Mouse (Mus musculus): ENCODE results near the gene Pcnt.
A peak's percentile ranks its signal among the peaks of the same experiment; 100 is the strongest.

Pcnt gene

DNA sequence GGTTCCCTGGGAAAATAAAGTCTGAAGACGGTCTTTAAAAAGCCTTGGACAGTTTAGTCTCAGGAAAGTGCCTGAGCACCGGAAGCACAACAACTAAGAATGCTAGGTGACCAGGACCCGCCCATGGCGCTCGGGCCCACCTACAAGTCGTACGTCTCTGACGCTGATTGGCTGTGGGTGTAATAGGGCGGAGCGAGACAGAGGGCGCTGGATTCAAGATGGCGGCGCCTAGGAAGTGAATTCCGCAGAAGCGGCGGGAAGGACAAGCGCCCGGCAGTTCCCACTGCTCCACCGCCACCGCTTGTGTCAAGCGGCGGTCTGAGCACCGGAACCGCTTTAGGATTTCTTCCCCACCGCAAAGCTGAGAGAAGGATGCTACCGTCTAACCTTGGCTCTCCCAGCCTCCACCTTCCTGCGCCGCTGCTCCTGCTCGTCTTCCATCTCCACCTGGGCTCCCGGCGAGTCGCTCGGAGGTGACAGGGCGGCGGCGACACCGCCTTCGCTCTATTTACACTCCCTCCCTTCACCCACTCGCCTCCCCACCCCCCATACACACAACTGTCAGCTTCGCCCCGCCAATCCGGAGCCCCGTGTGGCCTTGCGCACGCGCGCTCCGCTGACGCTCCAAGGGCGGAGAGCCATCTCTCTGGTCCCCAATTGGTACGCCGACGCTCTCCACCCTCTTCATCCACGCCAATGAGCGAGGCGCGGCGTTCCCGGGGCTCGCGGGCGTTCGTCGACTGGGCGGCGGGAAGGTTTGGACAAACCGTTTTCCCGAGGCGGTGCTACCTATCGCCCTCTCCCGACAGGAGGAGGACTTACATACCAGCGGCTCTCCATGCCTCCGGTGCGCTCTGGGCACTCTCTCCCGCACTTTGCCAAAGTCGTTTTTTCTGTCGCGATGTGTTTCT is at the start of gene Pcnt:
Gene Pcnt (minus strand): TSS at position 609 of the 911 bp plus-strand sequence.
- peak; percentile 99 for DNase-seq (ENCODE audit: inconsistent ontology term)

DNA sequence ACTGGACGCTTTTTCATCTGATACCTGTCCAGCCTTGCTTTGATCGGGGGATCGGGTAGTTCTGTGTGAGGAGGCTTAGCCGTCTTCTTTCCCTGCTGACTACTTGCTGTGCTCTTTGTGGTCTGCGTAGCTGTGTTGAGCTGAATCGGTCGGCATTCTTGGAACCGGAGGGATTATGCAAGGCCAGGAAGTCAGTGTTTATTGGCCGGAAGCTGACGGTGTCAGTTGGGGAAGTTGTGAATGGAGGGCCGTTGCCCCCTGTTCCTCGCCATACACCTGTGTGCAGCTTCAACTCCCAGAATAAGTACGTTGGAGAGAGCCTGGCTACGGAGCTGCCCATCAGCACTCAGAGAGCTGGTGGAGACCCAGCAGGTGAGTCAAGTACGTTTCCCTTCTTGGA is 46.6 kb upstream of the Pcnt start:
- DNase-seq (ENCODE audit: inconsistent ontology term): no peak

DNA sequence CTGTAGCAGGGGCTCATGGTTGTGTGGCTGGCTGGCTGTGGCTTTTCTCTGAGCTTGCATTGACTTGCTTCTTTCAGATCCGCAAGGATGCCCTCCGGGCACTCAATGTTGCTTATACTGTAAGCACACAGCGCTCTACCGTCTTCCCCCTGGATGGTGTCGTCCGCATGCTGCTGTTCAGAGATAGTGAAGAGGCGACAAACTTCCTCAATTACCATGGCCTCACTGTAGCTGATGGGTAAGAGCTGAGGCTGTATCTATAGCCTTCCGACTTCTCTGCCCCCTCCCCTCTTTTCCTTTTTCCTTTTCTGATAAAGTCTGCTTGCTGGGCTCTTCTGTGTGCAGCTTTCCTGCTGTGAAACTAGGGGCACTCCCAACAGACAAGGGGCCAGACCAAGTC is 45.7 kb upstream of the Pcnt start:
- DNase-seq (ENCODE audit: inconsistent ontology term): no peak

DNA sequence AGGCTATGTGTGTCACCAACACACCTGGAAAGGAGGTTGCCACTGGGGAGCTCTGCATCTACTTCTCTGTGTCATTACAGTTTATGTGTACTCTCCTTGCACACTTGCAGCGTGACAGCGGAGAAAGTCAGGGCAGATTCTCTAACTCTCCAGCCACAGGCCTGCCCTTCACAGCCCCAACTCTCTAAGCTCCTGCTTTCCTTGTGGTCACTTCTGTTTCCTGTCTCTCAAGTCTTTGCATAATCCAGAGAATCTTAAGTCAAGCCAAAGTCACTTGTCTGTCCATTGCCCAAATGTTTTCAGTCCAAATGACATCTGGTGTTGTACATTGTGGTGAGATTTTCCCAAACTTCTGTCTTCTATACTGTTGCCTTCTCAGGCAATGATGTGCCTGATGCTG is 43.7 kb upstream of the Pcnt start:
- DNase-seq (ENCODE audit: inconsistent ontology term): no peak

DNA sequence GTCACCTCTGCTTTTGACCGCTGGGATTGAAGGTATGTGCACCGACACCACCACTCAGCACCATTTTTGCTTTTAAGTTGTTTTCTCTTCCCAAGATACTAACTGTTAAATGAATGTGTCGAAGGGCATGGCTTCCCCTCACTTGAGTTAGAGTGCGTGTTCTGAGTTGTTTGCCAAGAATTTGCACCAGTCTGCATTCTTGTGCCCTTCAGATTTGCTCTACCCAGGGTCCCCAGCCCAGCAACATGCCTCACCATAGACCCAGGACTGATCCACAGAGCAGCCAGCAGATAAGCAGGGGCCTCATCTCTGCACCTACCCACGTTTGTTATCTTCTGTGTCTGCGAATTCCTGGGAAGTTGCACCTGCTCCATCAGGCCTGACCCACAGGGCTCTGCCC is 38.9 kb upstream of the Pcnt start:
- no peak for DNase-seq (ENCODE audit: inconsistent ontology term)

DNA sequence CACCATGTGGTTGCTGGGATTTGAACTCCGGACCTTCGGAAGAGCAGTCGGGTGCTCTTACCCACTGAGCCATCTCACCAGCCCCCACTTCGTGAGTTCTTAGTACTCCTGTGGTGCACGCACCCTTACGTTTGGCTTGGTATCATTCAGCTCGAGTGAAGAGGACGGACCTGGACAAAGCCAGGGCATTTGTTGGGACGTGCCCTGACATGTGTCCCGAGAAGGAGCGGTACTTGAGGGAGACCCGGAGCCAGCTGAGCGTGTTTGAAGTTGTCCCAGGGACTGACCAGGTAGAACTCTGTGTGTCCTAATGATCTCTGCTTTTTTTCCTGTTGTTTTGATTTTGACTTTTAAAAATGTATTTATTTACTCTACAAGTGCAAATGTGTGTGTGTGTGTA is 38.3 kb upstream of the Pcnt start:
- DNase-seq (ENCODE audit: inconsistent ontology term): no peak

DNA sequence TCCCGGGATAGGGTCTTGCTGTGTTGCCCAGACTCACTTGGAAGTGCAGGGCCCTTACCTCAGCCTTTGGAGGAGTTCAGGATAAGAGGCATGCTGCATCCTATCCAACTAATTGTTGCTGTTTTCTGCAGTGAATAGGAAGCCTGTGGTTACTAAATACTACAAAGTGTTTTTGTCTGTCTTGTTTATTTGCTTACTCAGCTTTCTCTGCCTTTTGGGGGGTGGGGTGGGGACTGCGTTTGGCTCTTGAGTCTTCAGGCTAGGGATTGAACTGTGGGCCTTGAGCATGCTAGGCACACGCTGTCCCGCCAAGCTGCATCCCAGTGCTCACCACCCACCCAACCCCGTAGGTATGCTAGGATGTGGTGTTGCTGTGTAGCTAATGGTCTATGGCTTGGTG is 31.2 kb upstream of the Pcnt start:
- DNase-seq (ENCODE audit: inconsistent ontology term): no peak

DNA sequence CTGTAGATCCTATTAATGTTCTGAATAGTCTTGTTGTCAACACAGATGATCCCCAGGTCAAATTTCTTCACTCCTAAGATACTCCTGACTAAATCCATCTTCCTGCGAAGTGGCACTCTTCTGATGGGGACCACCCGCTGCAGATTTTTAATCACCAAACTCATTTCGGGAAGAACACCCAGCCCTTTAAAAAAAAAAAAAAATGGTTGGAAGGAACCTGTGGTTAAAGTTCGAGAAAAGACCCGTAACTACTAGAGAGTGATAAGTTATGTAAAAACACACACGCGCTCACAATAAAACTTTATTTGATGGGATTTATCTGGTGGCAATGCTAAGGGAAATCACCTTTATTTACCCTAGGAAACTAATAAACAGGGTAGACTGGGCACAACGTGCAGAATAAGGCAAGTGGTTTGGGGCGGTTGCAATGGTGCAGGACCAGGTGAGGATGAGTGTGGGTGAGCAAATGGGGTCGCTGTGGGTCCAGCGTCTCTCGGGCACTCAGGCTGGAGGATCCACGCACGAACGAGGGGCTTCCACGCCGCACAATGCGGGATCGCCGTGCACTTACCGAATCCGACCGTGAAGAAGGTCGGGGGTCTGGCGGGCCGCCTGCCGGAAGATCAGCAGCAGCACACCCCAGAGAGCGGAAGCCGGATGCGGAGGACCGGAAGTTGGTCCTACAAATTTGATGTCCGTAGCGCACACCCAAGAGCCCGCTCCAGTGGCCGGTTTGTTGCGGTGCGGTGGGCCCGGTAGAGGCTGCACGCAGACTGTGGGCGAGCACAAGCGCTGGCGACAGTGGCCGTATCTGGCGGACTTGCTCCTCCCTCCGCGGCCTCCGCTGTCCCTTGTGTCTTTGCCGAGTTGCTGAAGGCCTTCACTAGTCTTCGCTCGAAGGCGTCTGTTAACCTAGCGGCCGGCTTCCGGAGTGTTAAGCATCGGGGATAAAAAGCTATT is 25.9 kb upstream of the Pcnt start, which contains the start of the genes Mcm3ap and Ybey:
Gene Mcm3ap (plus strand): TSS at position 725 of the 960 bp plus-strand sequence.
Gene Ybey (minus strand): TSS at position 912 of the 960 bp plus-strand sequence.
- peak; percentile 92 for DNase-seq (ENCODE audit: inconsistent ontology term)

DNA sequence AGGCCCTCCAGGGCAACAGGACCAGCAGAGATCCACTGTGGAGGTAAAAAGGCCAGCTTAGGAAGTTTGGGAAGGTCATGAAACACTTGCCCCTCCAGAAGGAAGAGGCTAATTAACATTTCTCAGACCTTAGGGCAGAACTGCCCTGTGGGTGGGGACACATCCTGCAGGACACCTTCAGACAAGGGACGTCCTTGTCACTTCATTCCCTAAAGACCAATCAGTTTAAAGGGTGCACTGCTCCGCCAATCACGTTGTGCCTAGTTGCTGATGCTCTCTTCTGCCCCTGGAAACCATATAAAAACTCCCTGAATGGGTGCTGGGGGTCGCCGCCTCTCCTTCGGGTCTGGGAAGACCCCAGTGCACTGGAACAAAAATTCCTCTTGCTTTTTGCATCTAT is 20.1 kb upstream of the Pcnt start:
- no peak for DNase-seq (ENCODE audit: inconsistent ontology term)

DNA sequence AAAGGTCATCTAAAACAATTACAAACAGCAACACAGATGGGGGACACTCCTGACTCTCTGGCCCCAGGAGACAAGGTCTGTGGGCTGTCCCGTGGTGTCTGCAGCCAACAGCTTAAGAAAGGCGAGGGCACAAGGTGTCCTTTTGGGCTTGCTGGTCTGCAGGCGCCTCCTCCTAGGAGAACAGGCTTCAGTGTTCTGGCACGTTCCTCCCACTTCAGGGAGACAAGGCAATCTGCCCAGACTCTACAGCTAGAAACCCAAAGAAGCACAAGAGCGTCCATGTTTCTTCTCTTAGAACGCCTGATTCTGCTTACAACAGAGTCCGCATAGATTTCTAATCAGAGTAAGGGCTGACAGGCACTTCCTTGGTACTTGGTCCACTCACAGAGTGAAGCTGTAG is 19.7 kb upstream of the Pcnt start:
- DNase-seq (ENCODE audit: inconsistent ontology term): no peak

DNA sequence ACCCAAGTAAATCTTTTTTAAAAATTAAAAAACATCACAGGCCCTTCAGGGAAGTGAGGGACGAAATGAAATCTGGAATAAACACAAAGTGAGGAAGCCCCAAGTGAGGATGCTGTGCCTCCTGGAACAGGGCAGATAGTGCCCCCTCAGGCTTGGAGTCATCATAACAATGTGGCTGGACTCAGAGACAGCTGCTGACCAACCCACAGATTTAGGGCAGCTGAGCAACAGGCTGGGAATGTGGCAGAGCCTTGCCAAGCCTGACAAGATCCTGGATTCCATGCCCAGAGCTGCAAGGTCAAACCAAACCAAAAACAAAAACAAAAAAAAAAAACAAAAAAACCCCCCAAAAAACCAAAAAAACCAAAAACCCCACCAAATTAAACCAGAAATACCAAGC is 18.7 kb upstream of the Pcnt start:
- peak; percentile 60 for DNase-seq (ENCODE audit: inconsistent ontology term)

DNA sequence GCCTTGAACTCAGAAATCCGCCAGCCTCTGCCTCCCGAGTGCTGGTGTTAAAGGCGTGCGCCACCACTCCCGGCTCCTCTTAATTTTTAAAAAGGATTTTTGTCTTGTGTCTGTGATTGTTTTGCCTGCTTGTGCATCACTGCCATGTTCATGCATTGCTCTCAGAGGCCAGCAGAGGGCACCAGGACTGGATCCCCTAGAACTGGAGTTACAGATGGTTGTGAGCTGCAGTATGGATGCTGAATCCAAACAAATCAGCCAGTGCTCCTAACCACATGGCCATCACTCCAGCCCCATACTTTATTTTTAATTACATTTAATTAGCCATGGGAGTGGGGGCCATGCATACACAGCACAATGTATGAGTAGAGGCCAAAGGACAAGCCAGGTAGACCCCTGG is 12.7 kb upstream of the Pcnt start:
- peak; percentile 36 for DNase-seq (ENCODE audit: inconsistent ontology term)

DNA sequence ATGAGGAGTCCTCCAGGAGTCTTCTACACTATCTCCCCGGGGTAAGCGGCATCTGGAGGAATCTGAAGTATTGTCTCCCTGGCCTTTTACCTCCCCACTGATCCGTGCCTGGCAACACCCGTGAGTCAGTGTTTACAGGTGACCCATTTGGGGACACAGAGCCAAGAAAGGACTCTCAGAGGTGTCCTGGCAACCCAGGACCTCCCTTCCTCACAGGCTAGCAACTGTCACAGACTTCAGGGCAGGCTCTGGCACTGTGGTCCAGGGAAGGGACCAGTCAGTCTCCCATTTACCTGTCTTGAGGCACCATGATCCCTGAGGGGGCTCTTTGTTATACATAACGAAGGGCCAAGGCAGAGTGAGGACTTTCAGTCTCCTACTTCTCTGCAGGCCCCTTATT is 6.3 kb upstream of the Pcnt start, which contains the start of gene 2610028H24Rik:
Gene 2610028H24Rik (plus strand): TSS at position 231 of the 400 bp plus-strand sequence.
- DNase-seq (ENCODE audit: inconsistent ontology term): no peak

DNA sequence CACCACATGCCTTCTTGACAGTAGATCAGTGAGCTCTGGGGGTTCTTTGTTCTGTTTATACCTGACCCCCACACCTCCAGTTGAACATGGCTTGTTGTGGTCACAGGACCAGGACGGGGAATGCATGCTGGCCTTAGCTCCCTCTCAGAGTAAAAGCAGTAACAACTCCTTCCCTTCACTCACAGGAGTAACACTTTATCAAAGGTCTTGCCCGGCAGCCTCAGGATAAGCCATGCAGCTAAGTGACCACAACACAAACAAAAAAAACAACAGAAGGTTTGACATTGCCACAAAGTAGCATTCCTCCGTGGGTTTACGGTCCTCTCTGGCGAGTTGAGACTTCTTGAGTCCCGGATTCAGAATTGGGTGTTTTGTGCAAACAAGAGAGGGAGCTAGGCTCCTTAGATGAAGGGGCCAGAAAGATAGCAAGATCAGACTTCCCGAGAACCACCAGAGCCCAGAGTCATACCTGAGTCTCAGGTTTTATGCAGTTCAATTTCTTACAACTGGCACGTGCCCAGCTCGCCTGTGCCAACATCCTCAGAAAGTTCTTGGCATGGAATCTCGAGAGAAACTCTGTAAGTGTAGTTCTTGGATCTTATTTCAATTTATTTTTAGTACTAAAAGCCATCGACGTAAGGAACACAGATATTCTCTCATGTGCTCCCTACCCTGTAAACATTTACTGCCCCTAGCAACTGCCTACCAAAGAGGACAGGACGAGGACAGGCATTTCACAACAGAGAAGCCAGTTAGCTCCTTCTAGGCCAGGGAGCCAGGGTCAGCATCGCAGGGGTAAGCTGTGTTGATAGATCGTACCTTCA is 5.0 kb upstream of the Pcnt start:
- no peak for DNase-seq (ENCODE audit: inconsistent ontology term)

DNA sequence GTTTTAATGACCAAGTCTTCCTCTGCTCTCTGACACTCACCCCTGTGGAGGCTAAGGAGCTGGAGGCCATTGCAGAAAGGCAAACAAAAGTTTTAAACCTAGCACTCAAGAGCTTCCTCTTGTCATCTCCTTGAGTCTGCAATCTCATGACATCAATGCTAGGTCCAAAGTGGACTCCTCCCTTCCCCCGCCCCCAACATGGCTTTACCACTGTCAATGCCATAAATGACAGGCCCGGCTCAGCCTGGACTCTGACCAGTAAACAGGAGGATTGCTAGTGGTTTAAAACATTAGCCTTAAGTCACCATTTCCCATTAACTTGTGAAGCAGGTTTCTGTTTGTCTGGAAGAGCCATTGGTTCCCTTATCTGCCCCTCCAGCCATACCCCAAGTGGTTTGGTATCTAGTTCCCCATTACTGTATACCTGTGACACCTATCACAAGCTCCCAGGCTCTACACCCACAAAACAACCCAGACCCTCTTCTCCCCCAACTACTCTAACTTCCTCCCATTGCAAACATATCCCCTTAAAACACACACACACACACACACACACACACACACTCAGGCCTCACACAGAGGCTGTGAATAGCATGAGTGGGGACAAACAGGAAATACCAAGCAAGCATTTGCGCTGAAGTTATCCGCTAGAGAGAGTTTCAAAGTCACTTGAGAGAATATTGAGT is 3.6 kb upstream of the Pcnt start:
- DNase-seq (ENCODE audit: inconsistent ontology term): no peak

DNA sequence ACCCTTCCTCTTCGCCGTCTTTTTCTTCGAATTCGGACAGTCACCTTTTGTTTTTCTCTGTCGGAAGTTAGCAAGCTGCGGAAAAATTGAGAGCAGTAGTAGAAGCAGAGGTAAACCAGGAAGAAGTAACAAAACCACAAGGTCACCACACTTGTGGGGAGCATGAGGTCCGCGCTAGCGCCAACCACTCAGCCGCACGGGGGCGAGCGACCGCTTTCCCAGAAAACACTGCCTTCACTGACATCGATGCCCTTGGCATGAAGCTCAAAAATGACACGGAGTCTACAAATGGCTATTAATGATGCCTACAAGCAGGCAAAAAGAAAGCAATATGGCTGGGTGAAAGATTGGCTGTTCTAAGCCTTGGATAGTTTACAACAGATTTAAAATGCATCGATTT is 2.3 kb downstream of the Pcnt start, which contains the start of gene AC141477.1:
Gene AC141477.1 (minus strand): TSS at position 164 of the 400 bp plus-strand sequence.
- no peak for DNase-seq (ENCODE audit: inconsistent ontology term)

DNA sequence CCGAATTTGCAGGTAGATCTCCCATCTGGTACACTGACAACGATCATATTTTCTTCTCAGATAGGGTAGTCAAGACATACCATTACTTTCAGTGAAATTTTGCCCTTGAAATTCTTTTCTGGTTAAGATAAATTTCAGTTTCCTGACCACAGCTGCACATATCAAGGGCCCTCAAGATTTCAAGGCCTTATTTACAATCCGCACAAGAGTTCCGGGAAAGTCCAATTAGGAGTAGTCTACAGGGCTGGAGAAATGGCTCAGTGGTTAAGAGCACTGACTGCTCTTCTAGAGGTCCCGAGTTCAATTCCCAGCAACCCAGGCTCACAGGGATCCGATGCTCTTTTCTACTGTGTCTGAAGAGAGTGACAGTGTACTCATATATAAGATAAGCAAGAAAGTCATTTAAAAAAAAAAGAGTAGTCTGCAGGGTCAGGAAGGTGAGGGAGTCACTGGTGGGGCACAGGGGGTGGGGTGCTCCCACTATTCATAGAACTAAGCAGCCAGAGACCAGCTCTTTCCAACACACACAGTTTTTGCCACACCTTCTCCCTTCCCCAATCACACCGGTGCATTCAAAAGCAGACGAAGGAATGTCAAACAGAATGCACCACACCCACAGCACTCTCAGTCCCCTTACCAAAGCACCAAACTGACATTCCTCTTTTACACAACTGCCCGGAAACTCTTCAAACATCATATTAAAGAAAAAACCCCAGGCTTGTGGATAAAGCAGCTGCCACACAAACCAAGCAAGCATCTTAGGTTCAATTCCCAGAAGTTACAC is 3.3 kb downstream of the Pcnt start:
- no peak for DNase-seq (ENCODE audit: inconsistent ontology term)

DNA sequence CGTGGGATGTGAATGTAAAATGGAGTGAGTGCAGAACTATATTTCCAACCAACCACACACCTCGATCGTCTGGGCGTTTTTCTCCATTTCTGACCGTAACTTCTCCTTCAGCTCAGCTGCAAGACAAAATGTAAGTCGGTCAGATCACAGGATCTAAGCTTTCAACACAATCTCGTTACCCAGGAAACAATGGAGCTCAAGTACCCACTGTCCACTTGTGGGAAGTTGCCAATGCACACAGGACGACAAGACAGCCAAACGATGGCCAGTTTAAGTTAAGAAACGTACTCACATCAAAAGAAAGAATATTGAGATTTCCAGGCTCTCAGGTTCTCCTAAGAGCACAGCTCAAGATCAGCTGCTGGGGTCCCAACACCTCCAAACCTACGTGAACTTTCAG is 8.7 kb downstream of the Pcnt start:
- no peak for DNase-seq (ENCODE audit: inconsistent ontology term)

DNA sequence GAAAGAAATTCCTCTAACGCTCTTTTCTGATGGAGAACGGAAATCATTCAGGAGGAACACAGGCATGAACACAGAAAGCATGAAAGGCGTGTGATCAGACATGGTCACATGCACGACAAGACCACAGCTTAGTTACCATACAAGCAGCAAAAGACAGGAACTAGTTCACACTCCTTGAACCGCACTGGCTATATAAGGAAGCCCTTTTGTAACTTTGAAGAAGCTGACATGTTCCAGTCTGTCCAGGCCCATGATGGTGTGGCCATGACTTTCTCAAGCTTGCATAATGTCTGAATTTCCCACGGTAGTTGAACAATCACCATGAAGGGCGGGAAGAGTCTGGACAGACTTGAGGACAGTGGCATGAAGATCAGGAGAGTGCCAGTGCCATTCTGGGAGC is 16.9 kb downstream of the Pcnt start:
- no peak for DNase-seq (ENCODE audit: inconsistent ontology term)

DNA sequence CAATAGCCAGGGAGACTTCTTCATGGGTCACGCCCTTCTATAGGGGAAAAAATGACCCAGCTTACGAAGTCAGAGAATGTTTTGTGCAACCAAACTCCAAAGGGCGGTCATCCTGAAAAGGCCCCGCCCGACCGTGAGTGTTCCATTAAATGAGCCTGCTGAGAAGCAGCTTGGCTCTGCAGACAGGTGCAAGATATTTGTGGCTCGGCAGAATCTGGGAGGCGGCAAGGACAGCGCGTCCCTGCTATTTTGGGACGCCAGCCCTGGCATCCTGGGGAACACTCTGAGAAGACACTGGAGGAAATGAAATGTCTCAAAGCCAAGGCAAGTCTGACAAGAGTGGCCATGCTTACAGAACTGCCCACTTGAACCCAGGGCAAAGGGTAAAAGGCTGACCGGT is 25.8 kb downstream of the Pcnt start:
- DNase-seq (ENCODE audit: inconsistent ontology term): no peak
